Comparison of ENCODE assay signal across 21 mouse cellular contexts in the genomic region with DNA sequence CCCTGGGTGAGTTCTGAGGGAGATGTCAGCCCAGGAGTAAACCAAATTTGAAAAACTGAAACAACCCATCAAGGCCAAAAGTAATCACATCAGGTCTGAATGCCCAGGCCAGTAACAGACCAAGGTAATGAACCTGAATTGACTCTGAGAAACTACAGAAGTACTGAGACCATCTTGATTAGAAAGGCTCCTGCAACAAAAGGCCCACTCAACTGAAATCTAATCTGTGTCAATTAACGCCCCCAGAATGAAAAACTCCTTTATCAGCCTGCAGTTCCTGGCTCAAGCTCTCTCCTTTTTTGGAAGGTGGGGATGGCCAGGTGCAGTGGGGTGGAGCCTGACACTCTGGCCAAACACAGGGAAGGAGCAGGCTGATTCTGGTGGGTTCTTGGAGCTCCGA. TPM values are rescaled to one million over a fixed set of nuclear protein-coding genes. Genes with fewer than 3 reads are reported as not detected.
DNase-seq lines count a peak whose midpoint lies in the region; ATAC-seq and TF ChIP-seq lines count a peak whose summit lies in the region.
"Had no signal": no experiment of that assay in that cellular context is flagged by ENCODE, and none has a peak within 500 bp of the region (broad histone marks: within the 10 kb centered on the region; RNA-seq: fewer than 3 reads in every experiment).

No protein-coding gene starts in this region.

- no peak for TF ChIP-seq POLR2A in MEL (IDR thresholded peaks at IDR 0.05; ENCODE audit: control insufficient read depth in 1 of 2, insufficient read depth in 1 of 2, low read depth in 1 of 2, low read length in 2 of 2, poor library complexity in 1 of 2)

- no peak overlapping the region for H3K4me3 ChIP-seq in kidney, embryonic 16.5 days (ENCODE audit: low read length)
- no peak overlapping the region for H3K4me3 ChIP-seq in MEL (ENCODE audit: control insufficient read depth in 1 of 2, insufficient read depth in 1 of 2, low read depth in 2 of 2, low read length in 2 of 2)
- no peak overlapping the region for H3K4me3 ChIP-seq in forebrain, embryonic 15.5 days
- H3K4me3 ChIP-seq: limb, embryonic 15.5 days; midbrain, embryonic 13.5 days; myocyte had no signal

- H3K4me2 ChIP-seq in kidney, embryonic 16.5 days (replicated peaks; ENCODE audit: low read depth, low read length): no peak overlapping the region
- no peak overlapping the region for H3K4me2 ChIP-seq in forebrain, embryonic 15.5 days (replicated peaks)
- H3K4me2 ChIP-seq: heart, embryonic 11.5 days; limb, embryonic 15.5 days; midbrain, embryonic 13.5 days had no signal

- TF ChIP-seq RAD21 in MEL (IDR thresholded peaks at IDR 0.05; ENCODE audit: low read depth, low read length): no peak

- peak overlapping the region; percentile 1; the same call in 1 of the 2 replicates for H3K27ac ChIP-seq in kidney, embryonic 16.5 days (ENCODE audit: low read length)
- H3K27ac ChIP-seq in MEL (ENCODE audit: control insufficient read depth, low read depth, low read length): no peak overlapping the region
- no peak overlapping the region for H3K27ac ChIP-seq in forebrain, embryonic 15.5 days (replicated peaks)
- H3K27ac ChIP-seq: limb, embryonic 15.5 days; midbrain, embryonic 13.5 days had no signal

- H3K79me2 ChIP-seq in MEL (ENCODE audit: control insufficient read depth, insufficient read depth, low read length, poor library complexity): no peaks in the 10 kb centered on the region

- no peaks in the 10 kb centered on the region for H3K36me3 ChIP-seq in kidney, embryonic 16.5 days (ENCODE audit: insufficient read depth, low read length)
- peaks cover 0 to 6% of the 10 kb centered on the region in 2 experiments; a peak in 2 of 4 replicates for H3K36me3 ChIP-seq in MEL (ENCODE audit: control insufficient read depth in 1 of 2, insufficient read depth in 2 of 2, low read length in 2 of 2)
- H3K36me3 ChIP-seq in forebrain, embryonic 15.5 days: no peaks in the 10 kb centered on the region
- H3K36me3 ChIP-seq: limb, embryonic 15.5 days; midbrain, embryonic 13.5 days had no signal

- no peak for TF ChIP-seq CTCF in MEL (IDR thresholded peaks at IDR 0.05 in 2 of 3, conservative IDR thresholded peaks at IDR 0.05 in 1 of 3; ENCODE audit: control insufficient read depth in 1 of 3, insufficient read depth in 1 of 3, low read depth in 2 of 3, low read length in 3 of 3, poor library complexity in 1 of 3, severe bottlenecking in 1 of 3)

- peak; percentile 26 to 28 for DNase-seq in cerebellum, postnatal 14 days
- no peak for DNase-seq in cerebellum, adult 11 months
- no peak for DNase-seq in kidney, adult 18-20 months
- no peak for DNase-seq in MEL (ENCODE audit: low read depth, low spot score)
- DNase-seq in gastrocnemius, postnatal 14 days: no peak
- DNase-seq in left cerebral cortex, postnatal 14 days (ENCODE audit: low spot score in 2 of 2): no peak
- DNase-seq: adrenal gland, adult 8-10 months; cerebellum, adult 11-12 months; cerebellum, postnatal 36 days; gastrocnemius, postnatal 36 days; heart, postnatal 36 days; layer of hippocampus, adult 9-11 months; liver, postnatal 0 days; right cerebral cortex, adult 18-20 months had no signal

- no peaks in the 10 kb centered on the region for H3K9me3 ChIP-seq in kidney, embryonic 16.5 days (ENCODE audit: low read length)
- no peaks in the 10 kb centered on the region for H3K9me3 ChIP-seq in MEL (replicated peaks; ENCODE audit: insufficient read depth, low read length)
- no peaks in the 10 kb centered on the region for H3K9me3 ChIP-seq in forebrain, embryonic 15.5 days
- H3K9me3 ChIP-seq: limb, embryonic 15.5 days; midbrain, embryonic 13.5 days had no signal

- intact Hi-C loops in gastrocnemius, postnatal 14 days (cut with DNase I; ENCODE audit: low total_unique reads): no loop called here
- intact Hi-C loops in left cerebral cortex, postnatal 14 days (cut with DNase I): loop anchor here (5.0 kb wide), 1 partner anchor 60 kb away; no protein-coding TSS in a partner anchor

- 46% methylated on average over 2 of the region's 2 CpGs for WGBS in kidney, embryonic 16.5 days
- WGBS in forebrain, embryonic 15.5 days: 9% methylated on average over 2 of the region's 2 CpGs

- ATAC-seq in kidney, embryonic 16.5 days (ENCODE audit: low FRiP score, low TSS enrichment): no peak
- ATAC-seq in forebrain, embryonic 15.5 days (replicated peaks): peak; percentile 27
- ATAC-seq: CD4-positive, CD25-positive, alpha-beta regulatory T cell, adult 4 months; liver, postnatal 0 days; midbrain, embryonic 13.5 days had no signal

- no peak overlapping the region for H3K9ac ChIP-seq in kidney, embryonic 16.5 days (replicated peaks; ENCODE audit: low read length)
- no peak overlapping the region for H3K9ac ChIP-seq in MEL (ENCODE audit: control insufficient read depth, low read depth, low read length, poor library complexity, severe bottlenecking)
- no peak overlapping the region for H3K9ac ChIP-seq in forebrain, embryonic 15.5 days (replicated peaks)
- H3K9ac ChIP-seq: limb, embryonic 15.5 days; liver, postnatal 0 days; midbrain, embryonic 13.5 days had no signal

- H3K27me3 ChIP-seq in kidney, embryonic 16.5 days (ENCODE audit: insufficient read depth, low read length): no peaks in the 10 kb centered on the region
- no peaks in the 10 kb centered on the region for H3K27me3 ChIP-seq in MEL (ENCODE audit: control insufficient read depth in 1 of 2, insufficient read depth in 2 of 2, low read length in 2 of 2)
- no peaks in the 10 kb centered on the region for H3K27me3 ChIP-seq in forebrain, embryonic 15.5 days
- H3K27me3 ChIP-seq: limb, embryonic 15.5 days; midbrain, embryonic 13.5 days had no signal

- H3K4me1 ChIP-seq in kidney, embryonic 16.5 days (ENCODE audit: insufficient read depth, low read length): peaks cover 25% of the 10 kb centered on the region
- peaks cover 0 to 11% of the 10 kb centered on the region in 2 experiments; a peak in 2 of 4 replicates for H3K4me1 ChIP-seq in MEL (ENCODE audit: control insufficient read depth in 1 of 2, insufficient read depth in 2 of 2, low read length in 2 of 2)
- H3K4me1 ChIP-seq in forebrain, embryonic 15.5 days: peaks cover 17% of the 10 kb centered on the region

- no peak for TF ChIP-seq EP300 in MEL (IDR thresholded peaks at IDR 0.05; ENCODE audit: low read depth in 1 of 2, low read length in 2 of 2)

TF ChIP-seq in MEL, 35 proteins besides CTCF, POLR2A, EP300 and RAD21:
- TF ChIP-seq NELFE (IDR thresholded peaks at IDR 0.05; ENCODE audit: low read depth, low read length): no peak
- TF ChIP-seq GATA1 (IDR thresholded peaks at IDR 0.05; ENCODE audit: low read depth, low read length): 0 out of 2 replicates have a peak, but pooled peaks have one; percentile 18

RNA-seq across cellular contexts. Expression of a gene that starts 45.7 kb away (rescaled TPM):
- 13.1 and 13.8 TPM in 2 replicates for polyA plus RNA-seq in kidney, embryonic 16.5 days (2015; fragmentation: Nextera tagmentation; extraction: Ambion mirVana)
- 4.4 and 4.9 TPM in 2 replicates for total RNA-seq in MEL (2012; rRNA removed)
- 10 to 100 TPM in 1 of 2 experiments, not detected in 1; 14.5 TPM for polyA plus RNA-seq in MEL (2012; ENCODE audit: insufficient read depth in 1 of 2, insufficient read length in 2 of 2, low read depth in 1 of 2, low replicate concordance in 2 of 2, missing spikeins in 1 of 2)
- polyA plus RNA-seq in forebrain, embryonic 15.5 days (2015; fragmentation: Nextera tagmentation; extraction: Ambion mirVana): 9.3 and 9.7 TPM in 2 replicates
- 1 to 10 TPM in 1 of 2 experiments, under 1 TPM in 1; 0.95 to 2.3 TPM for total RNA-seq in gastrocnemius, postnatal 14 days (2021)
- 10 to 100 TPM; 21.0 to 23.5 TPM for total RNA-seq in left cerebral cortex, postnatal 14 days (2021)

Comparison
In these comparisons a context has a peak if more than half of its experiments do, and no peak if none do; other contexts are left out.
1. DNase-seq: peak in cerebellum, postnatal 14 days (2 of 2); none in cerebellum, adult 11 months (single experiment), kidney, adult 18-20 months (single experiment), MEL (single experiment), gastrocnemius, postnatal 14 days (single experiment) and left cerebral cortex, postnatal 14 days (0 of 2).